Mouse (Mus musculus) limb, embryonic 15.5 days (tissue): ENCODE measurements around the gene Zfp784. TPM values are rescaled to one million over a fixed set of nuclear protein-coding genes. Genes with fewer than 3 reads are reported as not detected.

Source experiments
- ATAC-seq: fragments of 200-750 bp; cut with Nextera tagmentation; 2 replicates; pipeline ENCODE4 v1.8.0; 2017; ENCODE audit warnings: low read depth, moderate TSS enrichment; ENCODE audit not compliant: insufficient number of reproducible peaks, low FRiP score, low TSS enrichment
- H3K27ac ChIP-seq: fragments of 300-500 bp; sonication (generic); 2 replicates; pipeline ENCODE4 v1.5.1; 2015; ENCODE audit warnings: moderate library complexity, mild to moderate bottlenecking, inconsistent platforms
- H3K27me3 ChIP-seq: fragments of 300-500 bp; sonication (generic); 2 replicates; pipeline ENCODE4 v1.6.1; 2015; ENCODE audit warnings: inconsistent platforms
- H3K36me3 ChIP-seq: fragments of 300-500 bp; sonication (generic); 2 replicates; pipeline ENCODE4 v1.6.1; 2015; ENCODE audit warnings: inconsistent platforms
- H3K4me1 ChIP-seq: fragments of 300-500 bp; sonication (generic); 2 replicates; pipeline ENCODE4 v1.6.1; 2015; ENCODE audit warnings: inconsistent platforms
- H3K4me2 ChIP-seq: fragments of 300-500 bp; sonication (generic); 2 replicates; pipeline ENCODE4 v1.6.1; 2015; ENCODE audit warnings: mild to moderate bottlenecking, inconsistent platforms
- H3K4me3 ChIP-seq: fragments of 300-500 bp; sonication (generic); 2 replicates; pipeline ENCODE4 v1.5.1; 2015; ENCODE audit warnings: mild to moderate bottlenecking, inconsistent platforms
- H3K9ac ChIP-seq: fragments of 300-500 bp; sonication (generic); 2 replicates; pipeline ENCODE4 v1.6.1; 2015; ENCODE audit warnings: inconsistent platforms
- H3K9me3 ChIP-seq: fragments of 300-500 bp; sonication (generic); 2 replicates; pipeline ENCODE4 v1.6.1; 2016; ENCODE audit warnings: inconsistent platforms
- WGBS: fragments of 180-500 bp; shearing (Covaris S2); methylation state at CpG from one replicate; pipeline ENCODE4 v1.1.7; 2015; 5-methylcytosine and 5-hydroxymethylcytosine counted together
- polyA plus RNA-seq: library from polyadenylated mRNA; unstranded; fragments of >200 nt; fragmentation: Nextera tagmentation; extraction: Ambion mirVana; gene quantifications from 2 replicates; pipeline ENCODE4 v1.2.1, GENCODE M21; 2015

Gene Zfp784
- polyA plus RNA-seq, 1 experiment from 2014 or later = 7.1 TPM

DNA sequence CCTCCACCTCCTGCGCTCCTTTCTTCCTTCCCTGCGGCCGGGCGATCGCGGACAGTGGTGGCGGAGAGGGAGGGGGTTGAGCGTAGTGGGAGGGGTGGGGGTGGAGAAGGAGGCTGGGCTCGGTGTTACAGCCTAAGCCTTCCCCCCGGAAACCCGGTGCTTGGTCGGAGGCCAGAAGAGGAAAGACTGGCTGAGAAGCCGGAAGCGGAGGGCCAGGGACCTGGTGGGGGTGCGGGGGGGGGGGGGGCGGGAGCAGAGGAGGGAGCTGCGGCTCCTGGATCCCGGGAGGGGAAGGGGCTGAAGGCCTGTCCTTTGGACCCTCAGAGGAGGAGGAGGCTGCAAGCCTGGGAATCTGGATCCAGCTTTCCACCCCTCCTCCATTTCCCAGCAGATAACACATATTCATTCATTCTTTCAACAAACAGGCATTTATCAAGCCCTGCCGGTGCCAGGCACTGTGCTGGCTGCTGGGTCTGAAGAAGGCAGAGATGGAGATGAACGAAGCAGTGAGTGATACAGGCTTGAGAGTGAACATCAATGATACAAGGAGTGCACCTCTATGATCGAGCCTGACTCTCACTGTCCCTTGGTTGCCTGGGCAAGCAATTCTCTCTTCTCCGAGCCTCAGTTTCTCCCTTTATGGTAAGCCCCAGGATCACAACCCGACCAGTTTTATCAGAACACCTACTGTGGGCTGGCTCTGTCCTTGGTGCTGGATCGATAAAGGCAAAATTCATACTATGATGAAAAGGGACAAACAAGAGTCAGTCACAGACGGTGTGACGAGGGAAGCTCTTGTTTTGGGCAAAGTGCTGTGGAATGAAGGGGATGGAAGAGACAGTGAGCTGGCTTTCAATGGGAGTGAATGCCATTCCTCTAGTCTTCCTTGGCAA, 42.0 kb downstream of the Zfp784 start, which contains the start of gene Zfp579:
Zfp579 (minus strand) TSS at position 156 of the 893 bp plus-strand sequence.
- 0 out of 2 replicates have a peak, but pooled peaks cover 3% of the 10 kb centered on the region for H3K9me3 ChIP-seq
- H3K36me3 ChIP-seq = peaks cover 33% of the 10 kb centered on the region
- peak within 1 kb of the TSS; percentile 71 for H3K27ac ChIP-seq
- H3K27me3 ChIP-seq = peaks cover 12% of the 10 kb centered on the region
- H3K4me3 ChIP-seq = peak within 1 kb of the TSS; percentile 60
- H3K4me1 ChIP-seq = peaks cover 30% of the 10 kb centered on the region
- H3K4me2 ChIP-seq = peak within 1 kb of the TSS; percentile 81
- peak; percentile 75 for ATAC-seq
- WGBS = 6% methylated on average over 19 of the region's 26 CpGs
- H3K9ac ChIP-seq = peak within 1 kb of the TSS; percentile 74

DNA sequence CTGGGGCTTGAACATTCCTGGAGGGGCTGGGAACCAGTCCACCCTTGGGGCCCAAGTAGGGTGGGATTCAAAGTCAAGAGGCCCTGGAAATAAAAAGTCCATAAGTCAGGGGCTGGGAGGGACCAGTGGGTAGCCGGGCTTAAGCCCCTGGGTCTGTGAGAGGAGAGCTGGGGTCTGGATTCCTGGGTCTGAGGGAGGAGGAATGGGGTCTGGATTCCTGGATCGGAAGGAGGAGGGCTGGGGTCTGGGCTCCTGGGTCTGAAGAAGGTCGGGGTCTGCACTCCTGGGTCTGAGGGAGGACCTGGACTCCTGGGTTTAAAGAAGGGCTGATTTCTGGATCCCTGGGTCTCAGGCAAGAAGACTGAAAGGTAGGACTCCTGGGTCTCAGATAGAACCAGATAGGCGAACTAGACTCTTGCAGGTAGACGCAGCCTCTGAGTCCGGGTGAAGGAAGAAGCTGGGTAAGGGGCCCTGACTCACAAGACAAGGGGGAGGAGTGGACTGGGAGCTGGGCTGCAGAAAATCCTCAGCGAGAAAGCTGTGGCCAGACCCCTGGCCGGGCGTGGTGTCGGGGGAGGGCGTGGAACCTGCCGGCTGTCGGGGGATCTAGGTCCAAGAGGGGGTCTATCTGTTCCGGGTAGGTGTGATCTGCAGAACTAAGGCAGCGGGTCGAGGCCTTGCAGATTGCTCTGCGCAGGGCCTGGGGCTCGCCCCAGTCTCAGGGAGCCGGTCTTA, 42.8 kb downstream of the Zfp784 start:
- 4% methylated on average over 19 of the region's 19 CpGs for WGBS
- 0 out of 2 replicates have a peak, but pooled peaks cover 5% of the 10 kb centered on the region for H3K9me3 ChIP-seq

DNA sequence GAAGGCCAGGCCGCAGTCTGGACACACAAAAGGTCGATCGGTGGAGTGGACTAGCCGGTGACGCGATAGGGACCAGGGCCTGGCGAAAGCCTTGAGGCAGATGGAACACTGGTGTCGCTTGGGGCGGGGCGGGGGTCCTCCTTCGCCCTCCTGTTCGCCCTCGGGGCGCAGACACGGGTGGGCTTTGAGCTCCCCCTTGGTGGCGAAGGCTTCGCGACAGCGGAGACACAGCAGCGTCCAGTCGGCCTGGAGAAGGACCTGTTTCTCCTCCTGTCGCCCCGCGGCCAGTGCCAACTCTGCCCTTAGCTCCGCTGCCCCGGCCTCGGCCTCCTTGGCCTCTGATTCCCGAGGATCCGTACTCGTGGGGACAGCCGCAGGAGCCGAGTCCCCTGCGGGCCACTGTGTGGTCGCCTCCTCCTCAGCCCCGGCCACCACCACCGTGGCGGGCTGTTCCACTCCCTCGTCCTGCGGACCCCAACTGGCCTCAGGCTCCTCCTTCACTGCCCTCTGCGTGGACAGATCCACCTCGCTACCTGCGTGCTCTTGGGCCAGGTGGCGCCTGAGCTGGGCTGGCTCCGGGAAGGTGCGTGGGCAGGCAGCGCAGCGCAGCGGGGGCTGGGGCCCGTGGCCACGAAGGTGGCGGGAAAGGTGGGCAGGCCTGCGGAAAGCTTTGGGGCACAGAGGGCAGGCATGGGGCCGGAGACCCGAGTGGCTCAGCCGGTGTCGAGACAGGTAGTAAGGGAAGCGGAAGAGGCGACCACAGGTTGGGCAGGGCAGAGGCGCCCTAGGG, 44.1 kb downstream of the Zfp784 start:
- peak overlapping the region; percentile 60; the same call in 1 of the 2 replicates for H3K4me3 ChIP-seq
- 55% methylated on average over 59 of the region's 59 CpGs for WGBS
- H3K36me3 ChIP-seq = peaks cover 35% of the 10 kb centered on the region
- no peak overlapping the region for H3K4me2 ChIP-seq
- ATAC-seq = no peak
- 0 out of 2 replicates have a peak, but pooled peaks cover 5% of the 10 kb centered on the region for H3K9me3 ChIP-seq
- H3K27me3 ChIP-seq = peaks cover 12% of the 10 kb centered on the region
- H3K4me1 ChIP-seq = peaks cover 30% of the 10 kb centered on the region
- H3K27ac ChIP-seq = no peak overlapping the region
- H3K9ac ChIP-seq = no peak overlapping the region

More for the DNA sequence above, 42.8 kb downstream of the Zfp784 start:
- H3K27me3 ChIP-seq = peaks cover 12% of the 10 kb centered on the region
- peaks cover 30% of the 10 kb centered on the region for H3K4me1 ChIP-seq
- H3K4me2 ChIP-seq = peak overlapping the region; percentile 81
- H3K9ac ChIP-seq = peak overlapping the region; percentile 74
- peak overlapping the region; percentile 60 for H3K4me3 ChIP-seq
- ATAC-seq = peak; percentile 40; the same call in 1 of the 2 replicates
- peaks cover 35% of the 10 kb centered on the region for H3K36me3 ChIP-seq
- H3K27ac ChIP-seq = peak overlapping the region; percentile 52

DNA sequence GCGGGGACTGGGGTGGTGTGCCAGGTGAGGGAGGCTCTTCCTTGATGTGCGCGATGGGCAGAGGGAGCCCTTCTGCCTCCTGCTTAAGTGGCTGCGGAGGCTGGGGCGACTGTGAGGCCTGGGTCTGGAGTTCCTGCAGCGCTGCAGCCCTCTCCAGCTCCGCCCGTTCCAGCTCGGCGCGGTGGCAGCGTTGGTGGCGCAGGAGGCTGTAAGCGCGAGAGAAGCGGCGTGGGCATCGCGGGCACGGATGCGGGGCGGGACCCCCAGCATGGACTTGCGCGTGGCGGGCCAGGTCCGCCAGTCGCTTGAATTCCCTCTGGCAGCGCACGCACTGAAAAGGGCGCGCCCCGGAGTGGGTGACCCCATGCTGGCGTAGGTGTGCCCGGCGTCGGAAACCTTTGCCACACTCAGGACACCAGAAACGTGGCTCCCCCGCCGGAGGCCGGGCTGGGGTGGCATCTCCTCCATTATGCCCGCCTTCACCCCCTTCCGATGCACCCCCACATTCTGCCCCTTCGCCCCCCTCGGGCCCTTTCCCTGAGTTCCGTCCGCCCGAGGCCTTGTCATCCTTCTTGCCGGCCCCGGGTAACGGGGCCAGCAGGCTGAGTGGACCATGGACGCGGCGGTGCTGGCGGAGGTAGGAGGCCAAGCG, 44.8 kb downstream of the Zfp784 start:
- Histone ChIP-seq H3K4me1 (peaks cover 30% of the 10 kb centered on the region), H3K36me3 (peaks cover 35% of the 10 kb centered on the region), H3K4me3 (no peak overlapping the region), H3K4me2 (no peak overlapping the region), H3K27me3 (peaks cover 12% of the 10 kb centered on the region), H3K9ac (no peak overlapping the region), H3K9me3 (0 out of 2 replicates have a peak, but pooled peaks cover 5% of the 10 kb centered on the region), H3K27ac (no peak overlapping the region)
- WGBS = 47% methylated on average over 55 of the region's 55 CpGs
- ATAC-seq = no peak

DNA sequence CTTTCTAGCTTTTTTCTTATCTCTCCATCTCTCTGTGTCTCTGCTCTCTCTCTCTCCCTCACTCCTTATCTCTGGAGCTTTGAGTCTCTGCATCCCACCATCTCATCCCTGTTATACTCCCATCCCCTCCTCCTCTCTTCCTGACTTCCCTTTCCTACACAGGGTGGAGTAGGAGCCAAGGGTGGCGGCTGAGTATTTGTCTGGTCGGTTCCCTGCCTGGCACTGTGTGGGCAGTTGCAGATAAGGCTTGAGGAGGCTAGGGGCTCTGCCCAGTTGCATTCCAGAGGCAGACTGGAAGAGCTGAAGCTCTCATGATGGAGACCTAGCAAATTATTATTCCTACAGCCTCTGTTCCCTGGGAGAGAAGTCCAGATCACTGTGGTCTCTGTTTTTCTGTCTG, 50.0 kb downstream of the Zfp784 start:
- H3K4me3 ChIP-seq = no peak overlapping the region
- H3K4me1 ChIP-seq = 0 out of 2 replicates have a peak, but pooled peaks cover 2% of the 10 kb centered on the region
- H3K27me3 ChIP-seq = peaks cover under 1% of the 10 kb centered on the region; the same call in 1 of the 2 replicates
- no peak overlapping the region for H3K27ac ChIP-seq
- no peak overlapping the region for H3K9ac ChIP-seq
- H3K9me3 ChIP-seq = 0 out of 2 replicates have a peak, but pooled peaks cover 5% of the 10 kb centered on the region
- H3K36me3 ChIP-seq = peaks cover 20% of the 10 kb centered on the region
- 54% methylated on average over 2 of the region's 2 CpGs for WGBS
- no peak for ATAC-seq
- no peak overlapping the region for H3K4me2 ChIP-seq

Other genes with a start within 250 kb of the Zfp784 start
- 14.1 and 15.7 TPM in 2 replicates for gene Tmem238, start 248.8 kb downstream of the Zfp784 start, polyA plus RNA-seq
- 298 and 362 TPM in 2 replicates for gene Rpl28, start 245.6 kb downstream of the Zfp784 start, polyA plus RNA-seq
- gene Ube2s, start 225.9 kb downstream of the Zfp784 start, polyA plus RNA-seq = 270 and 282 TPM in 2 replicates
- 0.32 and 0.46 TPM in 2 replicates for gene Shisa7, start 193.8 kb downstream of the Zfp784 start, polyA plus RNA-seq
- 12.7 and 12.9 TPM in 2 replicates for gene Isoc2b, start 168.2 kb downstream of the Zfp784 start, polyA plus RNA-seq
- 0.86 and 1.0 TPM in 2 replicates for gene Isoc2a, start 161.3 kb downstream of the Zfp784 start, polyA plus RNA-seq
- 0.17 TPM in 1 of 2 replicates, not detected in the other for gene Gm36210, start 131.9 kb downstream of the Zfp784 start, polyA plus RNA-seq
- 3.4 TPM in 2 replicates for gene Zfp628, start 123.2 kb downstream of the Zfp784 start, polyA plus RNA-seq
- gene Nat14, start 116.4 kb downstream of the Zfp784 start, polyA plus RNA-seq = 2.5 and 3.7 TPM in 2 replicates
- gene Ssc5d, start 112.7 kb downstream of the Zfp784 start, polyA plus RNA-seq = 15.6 and 21.9 TPM in 2 replicates
- 0.73 and 0.74 TPM in 2 replicates for gene Sbk2, start 74.0 kb downstream of the Zfp784 start, polyA plus RNA-seq
- gene Sbk3, start 67.3 kb downstream of the Zfp784 start, polyA plus RNA-seq = not detected in 2 replicates
- 25.4 and 29.1 TPM in 2 replicates for gene Zfp579, start 42.3 kb downstream of the Zfp784 start, polyA plus RNA-seq
- gene Zfp524, start 24.0 kb downstream of the Zfp784 start, polyA plus RNA-seq = 14.5 and 15.0 TPM in 2 replicates
- gene Fiz1, start 23.7 kb downstream of the Zfp784 start, polyA plus RNA-seq = 37.7 and 38.6 TPM in 2 replicates
- 1.7 TPM in 1 of 2 replicates, not detected in the other for gene Gm44973, start 22.9 kb downstream of the Zfp784 start, polyA plus RNA-seq
- 4.9 and 6.3 TPM in 2 replicates for gene Zfp865, start 18.1 kb downstream of the Zfp784 start, polyA plus RNA-seq
- gene Ccdc106, start 17.9 kb downstream of the Zfp784 start, polyA plus RNA-seq = 31.0 and 37.3 TPM in 2 replicates
- not detected in 2 replicates for gene 4632433K11Rik, start 4.3 kb downstream of the Zfp784 start, polyA plus RNA-seq
- 32.0 and 33.8 TPM in 2 replicates for gene Zfp580, start 13.1 kb upstream of the Zfp784 start, polyA plus RNA-seq
- 103 and 117 TPM in 2 replicates for gene U2af2, start 23.7 kb upstream of the Zfp784 start, polyA plus RNA-seq
- 59.8 and 63.0 TPM in 2 replicates for gene Epn1, start 41.8 kb upstream of the Zfp784 start, polyA plus RNA-seq
- gene Rfpl4, start 78.5 kb upstream of the Zfp784 start, polyA plus RNA-seq = not detected in 2 replicates
- 0.59 and 0.63 TPM in 2 replicates for gene Rasl2-9, start 87.5 kb upstream of the Zfp784 start, polyA plus RNA-seq
- gene Vmn1r55, start 111.2 kb upstream of the Zfp784 start, polyA plus RNA-seq = not detected in 2 replicates
- not detected in 2 replicates for gene Vmn1r56, start 158.3 kb upstream of the Zfp784 start, polyA plus RNA-seq
- not detected in 2 replicates for gene Vmn1r57, start 180.0 kb upstream of the Zfp784 start, polyA plus RNA-seq